Mouse (Mus musculus): Measurements from ENCODE around the gene Matn4. TPM values are rescaled to one million over a fixed set of nuclear protein-coding genes. Genes with fewer than 3 reads are reported as not detected.

Matn4 gene
- total and polyA plus RNA-seq, 2 experiments = 0.05 to 0.09 TPM

DNA sequence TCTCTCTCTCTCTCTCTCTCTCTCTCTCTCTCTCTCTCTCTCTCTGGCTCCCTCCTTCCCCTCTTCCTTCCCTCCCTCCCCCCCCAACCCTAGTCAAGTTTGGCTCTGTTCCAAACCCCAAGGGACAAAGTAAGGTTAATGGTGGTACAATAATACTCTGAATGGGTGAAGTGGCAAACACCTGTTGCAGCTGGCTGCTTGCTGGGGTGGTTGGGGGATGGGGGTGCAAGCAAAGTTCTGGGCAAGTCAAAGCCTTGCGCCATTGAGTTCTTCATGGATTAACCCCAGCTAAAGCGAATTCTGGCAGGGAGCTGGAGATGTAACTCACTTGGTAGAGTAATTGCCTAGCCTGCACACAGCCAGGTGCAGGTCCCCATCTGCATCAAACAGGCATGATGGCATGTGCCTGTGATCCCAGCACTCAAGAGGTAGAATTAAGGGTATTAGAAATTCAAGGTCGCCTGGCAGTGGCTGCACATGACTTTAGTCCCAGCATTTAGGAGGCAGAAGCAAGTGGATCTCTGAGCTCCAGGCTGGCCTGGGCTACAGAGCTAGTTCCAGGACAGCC is 13.4 kb upstream of the Matn4 start:
- no peak overlapping the region for H3K27ac ChIP-seq (replicated peaks; ENCODE audit: insufficient read depth, low read depth, low read length)
- TF ChIP-seq POLR2A (IDR thresholded peaks at IDR 0.05; ENCODE audit: extremely low read depth, insufficient read depth, low read length) = no peak
- H3K27me3 ChIP-seq (ENCODE audit: control insufficient read depth, insufficient read depth, low read length) = no peaks in the 10 kb centered on the region

GRCm38 (mm10) chr2:164417198-164417597 is 12.2 kb upstream of the Matn4 start:
- peak; percentile 64 for TF ChIP-seq CTCF (IDR thresholded peaks at IDR 0.05; ENCODE audit: low read depth, low read length)
- TF ChIP-seq POLR2A (IDR thresholded peaks at IDR 0.05; ENCODE audit: extremely low read depth, insufficient read depth, low read length) = no peak
- H3K4me1 ChIP-seq (ENCODE audit: control insufficient read depth, insufficient read depth, low read length) = peaks cover 20% of the 10 kb centered on the region
- no peak overlapping the region for H3K4me3 ChIP-seq (ENCODE audit: insufficient read depth, low read depth, low read length)
- H3K79me2 ChIP-seq (ENCODE audit: control insufficient read depth, insufficient read depth, low read length) = no peaks in the 10 kb centered on the region
- DNase-seq (ENCODE audit: extremely low read depth, low read depth, low spot score) = peak; percentile 64
- H3K36me3 ChIP-seq (ENCODE audit: control insufficient read depth, insufficient read depth, low read length) = no peaks in the 10 kb centered on the region
- WGBS = 1% methylated on average over 2 of the region's 2 CpGs
- no peak overlapping the region for H3K27ac ChIP-seq (replicated peaks; ENCODE audit: insufficient read depth, low read depth, low read length)
- H3K9ac ChIP-seq (ENCODE audit: low read depth, low read length) = no peak overlapping the region
- no peaks in the 10 kb centered on the region for H3K27me3 ChIP-seq (ENCODE audit: control insufficient read depth, insufficient read depth, low read length)

More for the DNA sequence above, 13.4 kb upstream of the Matn4 start:
- H3K36me3 ChIP-seq (ENCODE audit: control insufficient read depth, insufficient read depth, low read length) = no peaks in the 10 kb centered on the region
- no peaks in the 10 kb centered on the region for H3K79me2 ChIP-seq (ENCODE audit: control insufficient read depth, insufficient read depth, low read length)
- DNase-seq (ENCODE audit: extremely low read depth, low read depth, low spot score) = peak; percentile 46
- H3K4me3 ChIP-seq (ENCODE audit: insufficient read depth, low read depth, low read length) = no peak overlapping the region
- H3K4me1 ChIP-seq (ENCODE audit: control insufficient read depth, insufficient read depth, low read length) = peaks cover 28% of the 10 kb centered on the region
- WGBS = 25% methylated on average over 3 of the region's 3 CpGs
- no peak overlapping the region for H3K9ac ChIP-seq (ENCODE audit: low read depth, low read length)

DNA sequence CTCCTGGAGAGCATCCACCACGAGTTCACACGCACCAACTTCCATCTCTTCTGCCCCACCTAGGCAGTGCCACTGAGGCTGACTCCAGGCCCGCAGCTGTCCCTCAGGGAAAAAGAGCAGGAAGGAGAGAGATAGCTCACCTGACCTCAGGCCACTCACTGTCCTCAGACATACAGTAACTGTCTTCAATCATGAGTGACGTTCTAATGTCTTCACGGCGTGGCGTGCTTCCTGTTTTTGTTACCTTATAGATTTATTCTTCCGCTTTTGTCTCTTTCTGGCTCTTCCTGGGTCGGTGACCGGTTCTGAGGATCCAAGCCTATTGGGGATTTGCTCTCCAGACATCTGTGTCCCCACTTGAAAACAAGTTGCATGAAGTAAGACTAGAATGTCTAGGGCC is 9.6 kb upstream of the Matn4 start:
- no peak overlapping the region for H3K27ac ChIP-seq (replicated peaks; ENCODE audit: insufficient read depth, low read depth, low read length)
- H3K4me1 ChIP-seq (ENCODE audit: control insufficient read depth, insufficient read depth, low read length) = peaks cover 12% of the 10 kb centered on the region
- WGBS = 57% methylated on average over 10 of the region's 10 CpGs
- H3K4me3 ChIP-seq (ENCODE audit: insufficient read depth, low read depth, low read length) = no peak overlapping the region
- H3K36me3 ChIP-seq (ENCODE audit: control insufficient read depth, insufficient read depth, low read length) = no peaks in the 10 kb centered on the region
- TF ChIP-seq CTCF (IDR thresholded peaks at IDR 0.05; ENCODE audit: low read depth, low read length) = no peak
- TF ChIP-seq POLR2A (IDR thresholded peaks at IDR 0.05; ENCODE audit: extremely low read depth, insufficient read depth, low read length) = no peak
- DNase-seq (ENCODE audit: extremely low read depth, low read depth, low spot score) = no peak
- H3K27me3 ChIP-seq (ENCODE audit: control insufficient read depth, insufficient read depth, low read length) = no peaks in the 10 kb centered on the region
- no peak overlapping the region for H3K9ac ChIP-seq (ENCODE audit: low read depth, low read length)
- no peaks in the 10 kb centered on the region for H3K79me2 ChIP-seq (ENCODE audit: control insufficient read depth, insufficient read depth, low read length)

- no peak overlapping the region for H3K4me3 ChIP-seq (ENCODE audit: insufficient read depth, low read depth, low read length)
- WGBS = 35% methylated on average over 28 of the region's 28 CpGs
- H3K27ac ChIP-seq (replicated peaks; ENCODE audit: insufficient read depth, low read depth, low read length) = no peak overlapping the region
- H3K36me3 ChIP-seq (ENCODE audit: control insufficient read depth, insufficient read depth, low read length) = no peaks in the 10 kb centered on the region
- TF ChIP-seq POLR2A (IDR thresholded peaks at IDR 0.05; ENCODE audit: extremely low read depth, insufficient read depth, low read length) (no peak), CTCF (IDR thresholded peaks at IDR 0.05; ENCODE audit: low read depth, low read length) (no peak)
- no peaks in the 10 kb centered on the region for H3K79me2 ChIP-seq (ENCODE audit: control insufficient read depth, insufficient read depth, low read length)
- no peaks in the 10 kb centered on the region for H3K27me3 ChIP-seq (ENCODE audit: control insufficient read depth, insufficient read depth, low read length)
- H3K4me1 ChIP-seq (ENCODE audit: control insufficient read depth, insufficient read depth, low read length) = peaks cover 12% of the 10 kb centered on the region
- no peak overlapping the region; the same call in 1 of the 2 replicates for H3K9ac ChIP-seq (ENCODE audit: low read depth, low read length)
- DNase-seq (ENCODE audit: extremely low read depth, low read depth, low spot score) = no peak
Measured at GRCm38 (mm10) chr2:164414167-164414566, 9.2 kb upstream of the Matn4 start.

DNA sequence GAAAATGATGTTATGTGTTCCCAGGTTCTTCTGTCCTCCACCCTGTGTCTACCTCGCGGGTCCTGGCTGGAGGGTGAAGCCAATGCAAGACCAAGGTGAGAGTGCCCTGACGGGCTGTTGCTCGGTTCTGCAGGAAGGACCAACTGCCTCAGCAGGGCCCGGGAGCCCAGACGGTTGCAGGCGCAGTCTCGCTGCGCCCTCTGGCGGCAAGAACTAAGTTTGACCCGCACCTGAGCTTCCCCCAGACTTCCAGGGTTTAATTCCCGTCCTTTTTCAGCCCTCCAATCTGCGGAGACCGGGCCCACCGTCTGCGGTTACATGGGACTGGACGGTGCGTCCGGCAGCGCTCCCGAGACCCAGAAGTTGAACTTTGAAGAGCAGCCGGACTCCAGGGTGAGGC is 2.7 kb upstream of the Matn4 start:
- H3K36me3 ChIP-seq (ENCODE audit: control insufficient read depth, insufficient read depth, low read length) = no peaks in the 10 kb centered on the region
- WGBS = under 1% methylated on average over 22 of the region's 22 CpGs
- peaks cover 10% of the 10 kb centered on the region for H3K27me3 ChIP-seq (ENCODE audit: control insufficient read depth, insufficient read depth, low read length)
- H3K4me1 ChIP-seq (ENCODE audit: control insufficient read depth, insufficient read depth, low read length) = 0 out of 2 replicates have a peak, but pooled peaks cover 1% of the 10 kb centered on the region
- no peak overlapping the region for H3K9ac ChIP-seq (ENCODE audit: low read depth, low read length)
- H3K27ac ChIP-seq (replicated peaks; ENCODE audit: insufficient read depth, low read depth, low read length) = no peak overlapping the region
- no peaks in the 10 kb centered on the region for H3K79me2 ChIP-seq (ENCODE audit: control insufficient read depth, insufficient read depth, low read length)
- peak; percentile 30 for DNase-seq (ENCODE audit: extremely low read depth, low read depth, low spot score)
- H3K4me3 ChIP-seq (ENCODE audit: insufficient read depth, low read depth, low read length) = no peak overlapping the region
- TF ChIP-seq POLR2A (IDR thresholded peaks at IDR 0.05; ENCODE audit: extremely low read depth, insufficient read depth, low read length) (no peak), CTCF (IDR thresholded peaks at IDR 0.05; ENCODE audit: low read depth, low read length) (peak; percentile 93)

DNA sequence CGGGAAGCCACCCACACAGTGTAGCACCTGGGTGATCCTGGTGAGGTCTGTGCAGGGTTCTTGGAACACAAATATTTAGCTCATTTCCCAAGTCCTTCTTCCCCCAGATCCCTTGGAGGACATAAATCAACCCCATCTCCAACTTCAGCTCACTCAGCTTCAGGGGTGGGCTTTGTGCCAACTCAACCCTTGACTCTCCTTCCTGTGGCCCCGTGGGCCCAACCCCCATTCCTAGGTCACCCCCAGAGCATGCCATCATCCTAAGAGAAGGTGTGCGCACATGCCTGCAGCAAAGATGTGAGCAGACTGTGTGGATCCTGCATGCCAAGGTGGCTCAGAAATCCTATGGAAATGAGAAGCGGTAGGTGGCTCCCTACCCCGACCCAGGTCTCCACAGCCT is 559 bp upstream of the Matn4 start:
- Histone ChIP-seq H3K36me3 (ENCODE audit: control insufficient read depth, insufficient read depth, low read length) (no peaks in the 10 kb centered on the region), H3K79me2 (ENCODE audit: control insufficient read depth, insufficient read depth, low read length) (no peaks in the 10 kb centered on the region), H3K9ac (ENCODE audit: low read depth, low read length) (no peak overlapping the region), H3K27ac (replicated peaks; ENCODE audit: insufficient read depth, low read depth, low read length) (no peak overlapping the region), H3K27me3 (ENCODE audit: control insufficient read depth, insufficient read depth, low read length) (peaks cover 16% of the 10 kb centered on the region), H3K4me3 (ENCODE audit: insufficient read depth, low read depth, low read length) (no peak overlapping the region), H3K4me1 (ENCODE audit: control insufficient read depth, insufficient read depth, low read length) (0 out of 2 replicates have a peak, but pooled peaks cover 1% of the 10 kb centered on the region)
- no peak for TF ChIP-seq POLR2A (IDR thresholded peaks at IDR 0.05; ENCODE audit: extremely low read depth, insufficient read depth, low read length)
- TF ChIP-seq CTCF (IDR thresholded peaks at IDR 0.05; ENCODE audit: low read depth, low read length) = no peak
- WGBS = 52% methylated on average over 5 of the region's 5 CpGs
- no peak for DNase-seq (ENCODE audit: extremely low read depth, low read depth, low spot score)
